Mouse (Mus musculus) cortical plate, adult 2 months (tissue): ENCODE measurements around the gene Cdh4.

Experiments used
- CTCF ChIP-seq: fragments of 200-500 bp; IDR thresholded peaks from 2 replicates; pipeline ENCODE4 v1.5.1; 2011; ENCODE audit warnings: mild to moderate bottlenecking, control low read depth, low read length; ENCODE audit not compliant: insufficient read depth; ENCODE audit errors: extremely low read depth
- POLR2A ChIP-seq: fragments of 200-500 bp; IDR thresholded peaks from 2 replicates; pipeline ENCODE4 v1.6.1; 2011; ENCODE audit warnings: mild to moderate bottlenecking, low read length, control low read depth; ENCODE audit not compliant: insufficient read depth; ENCODE audit errors: extremely low read depth

DNA sequence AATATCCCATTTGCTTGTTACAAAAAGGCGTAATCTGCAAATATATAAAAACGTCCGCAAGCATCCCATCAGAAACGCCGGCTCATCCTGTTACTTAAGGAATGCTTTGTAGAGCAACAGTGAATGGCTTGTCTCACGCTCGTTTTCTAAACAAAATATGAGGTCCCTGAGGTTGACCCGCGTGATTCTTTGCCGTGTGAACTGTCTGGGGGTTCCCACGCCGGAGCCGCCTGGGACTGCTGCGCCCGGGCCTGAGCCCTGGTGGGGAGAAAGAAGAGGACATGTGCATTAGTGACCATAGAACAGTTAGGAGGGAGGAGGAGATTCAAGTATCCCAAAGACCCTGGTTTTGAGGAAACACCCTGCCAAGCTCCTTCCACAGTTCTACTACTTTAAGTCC is 471.1 kb downstream of the Cdh4 start:
- no peak for TF ChIP-seq CTCF
- TF ChIP-seq POLR2A: no peak
